Mouse (Mus musculus): ENCODE data around the gene Kdm4d.
A peak's percentile ranks its signal among the peaks of the same experiment; 100 is the strongest.
"Not testable (repeated sequence)": the region's sequence is repeated elsewhere in the genome, so short reads cannot be mapped to it uniquely, and the experiment has no call there.

The Kdm4d gene

GRCm38 (mm10) chr9:14500023-14500915 is at the start of gene Kdm4d, which contains the start of gene Cwc15:
Kdm4d (minus strand) TSS chr9:14500482.
Cwc15 (plus strand) TSS chr9:14500617.
- peak; percentile 98 for DNase-seq (ENCODE audit: low read depth, low spot score)

- DNase-seq (ENCODE audit: low read depth, low spot score) = no peak
Measured at GRCm38 (mm10) chr9:14548366-14548761, 48.1 kb upstream of the Kdm4d start.

- DNase-seq (ENCODE audit: low read depth, low spot score) = no peak
Measured at GRCm38 (mm10) chr9:14547584-14548365, 47.5 kb upstream of the Kdm4d start.

GRCm38 (mm10) chr9:14544034-14544757 is 43.9 kb upstream of the Kdm4d start:
- DNase-seq (ENCODE audit: low read depth, low spot score) = no peak

- DNase-seq (ENCODE audit: low read depth, low spot score) = no peak
Measured at GRCm38 (mm10) chr9:14534833-14535456, 34.7 kb upstream of the Kdm4d start.

GRCm38 (mm10) chr9:14533659-14534058 is 33.4 kb upstream of the Kdm4d start:
- DNase-seq (ENCODE audit: low read depth, low spot score) = no peak

- DNase-seq (ENCODE audit: low read depth, low spot score) = no peak
Measured at GRCm38 (mm10) chr9:14532283-14532682, 32.0 kb upstream of the Kdm4d start.

- no peak for DNase-seq (ENCODE audit: low read depth, low spot score)
Measured at GRCm38 (mm10) chr9:14530004-14530403, 29.7 kb upstream of the Kdm4d start.

GRCm38 (mm10) chr9:14523408-14524043 is 23.2 kb upstream of the Kdm4d start:
- peak; percentile 64 for DNase-seq (ENCODE audit: low read depth, low spot score)

- DNase-seq (ENCODE audit: low read depth, low spot score) = no peak
Measured at GRCm38 (mm10) chr9:14521695-14522094, 21.4 kb upstream of the Kdm4d start.

GRCm38 (mm10) chr9:14520971-14521670 is 20.8 kb upstream of the Kdm4d start:
- no peak for DNase-seq (ENCODE audit: low read depth, low spot score)

GRCm38 (mm10) chr9:14518105-14518504 is 17.8 kb upstream of the Kdm4d start:
- no peak for DNase-seq (ENCODE audit: low read depth, low spot score)

GRCm38 (mm10) chr9:14517296-14517695 is 17.0 kb upstream of the Kdm4d start:
- no peak for DNase-seq (ENCODE audit: low read depth, low spot score)

GRCm38 (mm10) chr9:14512633-14513445 is 12.6 kb upstream of the Kdm4d start:
- no peak for DNase-seq (ENCODE audit: low read depth, low spot score)

GRCm38 (mm10) chr9:14500916-14501424 is 688 bp upstream of the Kdm4d start:
- DNase-seq (ENCODE audit: low read depth, low spot score) = no peak

GRCm38 (mm10) chr9:14498896-14499705 is 1.2 kb downstream of the Kdm4d start:
- no peak for DNase-seq (ENCODE audit: low read depth, low spot score)

GRCm38 (mm10) chr9:14463668-14464067 is 36.6 kb downstream of the Kdm4d start:
- DNase-seq (ENCODE audit: low read depth, low spot score) = not testable (repeated sequence)

- DNase-seq (ENCODE audit: low read depth, low spot score) = not testable (repeated sequence)
Measured at GRCm38 (mm10) chr9:14462536-14462935, 37.7 kb downstream of the Kdm4d start.

Data from retina, adult 2 months (tissue).